Mouse (Mus musculus): Measurements from ENCODE around the gene Junb.

DNA sequence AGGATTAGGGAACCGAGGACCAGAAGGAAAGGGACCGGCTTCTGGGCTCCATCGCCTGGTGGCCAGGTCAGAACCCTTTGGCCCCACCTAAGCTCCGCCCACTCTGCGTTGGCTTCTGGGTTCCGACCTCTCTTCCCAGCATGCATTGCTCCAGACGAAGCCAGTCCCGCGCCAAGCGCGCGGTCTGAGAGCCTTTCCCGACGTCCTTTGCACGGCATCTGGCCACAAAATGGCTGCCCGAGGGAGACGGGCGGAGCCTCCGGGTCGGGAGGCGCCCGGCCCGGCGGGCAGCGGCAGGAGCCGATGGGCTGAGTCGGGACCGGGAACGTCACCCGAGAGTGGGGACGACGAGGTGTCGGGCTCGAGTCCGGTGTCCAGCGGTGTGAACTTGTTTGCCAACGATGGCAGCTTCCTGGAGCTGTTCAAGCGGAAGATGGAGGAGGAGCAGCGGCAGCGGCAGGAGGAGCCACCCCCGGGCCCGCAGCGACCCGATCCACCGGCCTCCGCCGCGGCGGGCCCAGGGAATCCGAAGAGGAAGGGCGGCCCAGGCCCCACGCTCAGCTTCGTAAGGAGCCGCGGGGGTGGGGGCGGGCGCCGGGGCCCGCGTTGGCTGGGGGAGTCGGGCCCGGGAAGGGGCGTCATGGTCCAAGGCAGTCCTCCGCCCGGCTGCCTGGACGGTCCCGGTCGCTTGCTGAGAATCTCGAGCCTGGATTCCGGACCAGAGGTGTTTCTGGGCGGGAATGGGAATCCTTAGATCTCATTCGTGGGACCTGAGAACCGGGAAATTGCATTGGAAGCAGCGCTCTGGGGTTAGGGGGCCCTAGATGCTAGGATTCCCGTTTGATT lies 48.4 kb upstream of the Junb start, which contains the start of gene Trir:
- TF ChIP-seq CTCF (IDR thresholded peaks at IDR 0.05; ENCODE audit: low read depth) (0 out of 2 replicates have a peak, but pooled peaks have one; percentile 20), EP300 (IDR thresholded peaks at IDR 0.05; ENCODE audit: low read depth) (peak; percentile 57; the same call in 1 of the 2 replicates)

Measured in liver, postnatal 0 days (tissue).